ENCODE assay signal across 14 mouse cellular contexts in genomic region chr6:119070771-119071170, GRCm38 (mm10).
"Had no signal": no experiment of that assay in that cellular context is flagged by ENCODE, and none has a peak within 500 bp of the region (broad histone marks: within the 10 kb centered on the region; RNA-seq: fewer than 3 reads in every experiment).

No protein-coding gene starts in this region.

- H3K4me1 ChIP-seq: liver, embryonic 15.5 days had no signal

- H3K9me3 ChIP-seq: limb, embryonic 10.5 days; liver, embryonic 15.5 days; midbrain, embryonic 13.5 days had no signal

- H3K4me2 ChIP-seq: liver, embryonic 11.5 days; liver, embryonic 15.5 days; midbrain, embryonic 13.5 days had no signal

- ATAC-seq: lung, postnatal 0 days; midbrain, embryonic 13.5 days had no signal

- H3K4me3 ChIP-seq: left cerebral cortex, adult 2 months; limb, embryonic 10.5 days; liver, embryonic 15.5 days; midbrain, embryonic 13.5 days had no signal

- DNase-seq: kidney, postnatal 25 days; lung, adult 2 months; lung, postnatal 36 days; right cerebral cortex, adult 18-20 months; right cerebral cortex, postnatal 25 days; thymus, adult 2 months; thymus, postnatal 25 days had no signal

- H3K36me3 ChIP-seq: limb, embryonic 10.5 days; liver, embryonic 15.5 days; midbrain, embryonic 13.5 days had no signal

- H3K27me3 ChIP-seq: midbrain, embryonic 13.5 days had no signal

- H3K9ac ChIP-seq: liver, embryonic 15.5 days; midbrain, embryonic 13.5 days had no signal

- H3K27ac ChIP-seq: left cerebral cortex, adult 2 months; limb, embryonic 10.5 days; liver, embryonic 15.5 days; midbrain, embryonic 13.5 days; stomach, postnatal 0 days had no signal
